Mouse (Mus musculus) gastrocnemius, adult 18-20 months (tissue): ENCODE data around the gene Gstp2. TPM values are rescaled to one million over a fixed set of nuclear protein-coding genes. Genes with fewer than 3 reads are reported as not detected.
"Not testable (repeated sequence)": the region's sequence is repeated elsewhere in the genome, so short reads cannot be mapped to it uniquely, and the experiment has no call there.

Source experiments
- DNase-seq: peaks from one replicate; pipeline ENCODE4 v3.0.0; 2021; ENCODE audit warnings: low spot score
- total RNA-seq, 2 experiments: library from RNA; stranded (reverse); gene quantifications; 2 replicates each; pipeline ENCODE4 v1.2.3; 2021

Gstp2 gene
- total RNA-seq, 2 experiments from 2014 or later = 206 to 226 TPM

DNA sequence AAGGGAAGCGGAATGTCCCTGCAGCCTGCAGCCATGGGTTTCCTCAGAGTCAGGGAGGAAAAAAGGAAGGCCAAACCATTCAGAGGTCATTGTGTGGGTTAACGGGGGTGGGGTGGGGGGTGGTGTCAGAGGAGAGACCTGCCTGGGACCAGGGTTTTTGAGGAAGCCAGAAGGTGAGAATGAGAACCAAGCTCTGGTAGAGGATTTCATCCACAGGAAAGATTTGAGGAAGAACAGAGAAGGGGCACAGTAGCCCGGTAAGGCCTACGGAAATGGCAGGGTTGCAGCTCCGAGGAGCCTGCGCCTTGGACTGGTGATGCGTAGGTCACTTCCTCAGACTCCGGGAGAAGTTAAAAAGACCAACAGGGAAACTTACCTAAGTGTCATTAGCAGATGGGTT, 24.9 kb upstream of the Gstp2 start:
- DNase-seq = no peak

DNA sequence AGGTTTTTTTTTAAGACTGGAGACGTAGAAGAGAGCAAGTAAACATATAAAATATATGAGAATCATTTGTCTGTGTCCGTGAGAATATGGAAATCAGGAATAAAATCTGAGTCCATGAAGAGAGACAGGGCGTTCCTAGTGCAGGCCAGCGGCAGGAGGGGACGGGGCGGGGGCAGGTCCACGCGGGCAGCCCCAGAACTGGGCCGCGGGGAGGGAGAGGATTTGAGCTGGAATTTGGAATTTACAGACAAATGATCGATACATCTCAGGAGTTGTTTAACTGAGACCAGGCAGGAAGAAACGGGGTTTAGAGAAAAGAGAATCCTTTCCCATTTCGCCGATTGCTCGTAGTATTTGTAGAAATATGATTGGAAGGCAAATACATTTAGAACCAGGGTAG, 24.5 kb upstream of the Gstp2 start:
- DNase-seq = no peak

DNA sequence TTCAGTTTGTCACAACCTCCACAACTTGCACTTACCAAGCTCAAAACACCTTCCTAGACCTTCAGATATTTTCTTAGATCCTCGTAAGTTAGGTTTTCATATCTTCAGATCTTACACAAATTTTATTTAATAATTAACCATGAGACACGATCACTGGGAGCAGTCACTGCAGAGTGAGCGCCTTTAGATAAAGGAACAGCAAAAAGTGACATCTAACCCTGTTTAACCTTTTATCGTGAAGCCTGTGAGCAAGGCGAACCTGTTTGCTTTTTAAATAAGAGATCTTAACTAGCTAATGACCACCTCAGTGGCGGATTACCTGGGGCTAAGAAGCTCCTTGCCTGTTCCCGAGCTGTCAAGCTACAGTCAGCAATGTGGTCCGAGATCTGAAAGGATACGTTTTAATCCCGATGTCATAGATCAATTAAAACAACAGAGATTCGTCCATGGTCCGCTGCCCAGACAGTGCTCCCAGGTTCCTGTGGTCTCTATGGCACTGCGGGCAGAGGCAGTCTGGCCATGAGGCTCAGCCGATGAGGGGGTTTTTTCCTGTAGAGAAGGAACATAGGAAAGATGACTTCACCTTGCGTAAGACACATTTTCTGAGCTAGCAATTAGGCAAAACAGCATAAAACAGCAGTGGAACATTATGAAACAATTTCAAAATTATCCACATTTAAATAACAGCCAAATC, 23.0 kb upstream of the Gstp2 start:
- DNase-seq = no peak

DNA sequence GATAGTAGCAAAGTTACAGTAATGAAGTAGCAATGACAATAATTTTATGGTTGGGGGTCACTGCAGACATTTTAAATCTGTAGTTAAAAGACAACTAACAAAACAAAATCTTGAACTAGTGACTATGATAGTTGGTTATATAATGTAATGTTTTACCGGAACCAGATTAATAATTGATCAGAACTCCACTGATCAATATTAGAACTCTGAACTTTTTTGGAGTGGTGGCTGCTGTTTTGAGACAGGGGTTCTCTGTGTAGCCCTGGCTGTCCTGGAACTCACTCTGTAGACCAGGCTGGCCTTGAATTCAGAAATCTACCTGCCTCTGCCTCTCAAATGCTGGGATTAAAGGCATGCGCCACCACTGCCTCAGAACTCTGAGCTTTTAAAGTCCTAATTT, 22.4 kb upstream of the Gstp2 start:
- not testable (repeated sequence) for DNase-seq

DNA sequence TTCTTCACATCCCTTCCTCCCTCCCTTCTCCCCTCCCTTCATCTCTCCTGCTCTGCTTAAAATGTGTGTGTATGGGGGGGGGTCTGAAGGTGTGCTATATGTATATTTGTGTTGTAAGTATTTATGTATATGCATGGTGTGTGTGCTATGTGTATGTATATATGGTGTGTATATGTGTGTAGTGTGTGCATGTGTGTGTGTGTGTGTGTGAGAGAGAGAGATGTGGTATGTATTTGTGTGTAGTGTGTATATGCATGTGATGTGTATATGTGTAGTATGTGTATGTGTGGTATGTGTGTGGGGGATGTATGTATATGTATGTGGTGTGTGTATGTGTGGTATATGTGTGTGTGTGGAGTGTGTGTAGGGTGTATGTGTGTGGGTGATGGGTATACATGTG, 21.1 kb upstream of the Gstp2 start:
- DNase-seq = no peak

DNA sequence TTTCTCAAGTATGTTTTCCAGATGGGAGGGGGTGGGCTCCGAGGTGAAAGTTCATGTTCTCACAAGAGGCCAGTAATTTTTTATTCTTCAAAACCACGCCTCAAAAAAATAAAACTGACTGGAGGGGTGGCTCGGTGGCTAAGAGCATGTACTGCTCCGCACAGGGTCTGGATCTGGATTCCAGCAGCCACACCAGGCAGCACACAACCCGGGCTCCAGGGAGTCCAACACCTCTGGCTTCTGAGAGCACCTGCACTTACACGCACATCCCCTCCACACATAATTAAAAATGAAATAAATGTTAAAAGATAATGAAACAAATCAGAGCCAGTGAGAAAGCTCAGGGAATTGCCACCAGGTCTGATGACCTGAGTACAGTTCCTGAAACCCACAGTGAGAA, 20.5 kb upstream of the Gstp2 start:
- no peak for DNase-seq

DNA sequence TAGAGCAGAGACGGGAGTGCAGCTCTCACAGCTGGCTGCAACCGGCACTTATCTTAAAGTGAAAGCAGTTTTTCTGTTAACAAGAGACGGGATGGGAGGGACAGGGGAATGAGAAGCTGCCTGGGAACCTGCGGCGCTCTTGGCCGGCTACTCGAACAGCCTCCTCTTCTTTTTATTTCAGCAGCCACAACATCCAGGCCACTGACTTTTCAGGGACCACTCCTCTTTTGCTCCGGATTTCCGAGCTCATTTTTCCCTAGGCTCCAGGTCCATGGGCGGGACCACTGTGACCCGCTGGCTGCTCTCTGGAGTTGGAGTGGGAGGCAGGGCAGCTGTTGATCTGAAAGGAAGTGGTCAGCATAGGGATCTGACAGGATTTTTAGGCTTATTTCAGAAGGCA, 18.7 kb upstream of the Gstp2 start:
- not testable (repeated sequence) for DNase-seq

DNA sequence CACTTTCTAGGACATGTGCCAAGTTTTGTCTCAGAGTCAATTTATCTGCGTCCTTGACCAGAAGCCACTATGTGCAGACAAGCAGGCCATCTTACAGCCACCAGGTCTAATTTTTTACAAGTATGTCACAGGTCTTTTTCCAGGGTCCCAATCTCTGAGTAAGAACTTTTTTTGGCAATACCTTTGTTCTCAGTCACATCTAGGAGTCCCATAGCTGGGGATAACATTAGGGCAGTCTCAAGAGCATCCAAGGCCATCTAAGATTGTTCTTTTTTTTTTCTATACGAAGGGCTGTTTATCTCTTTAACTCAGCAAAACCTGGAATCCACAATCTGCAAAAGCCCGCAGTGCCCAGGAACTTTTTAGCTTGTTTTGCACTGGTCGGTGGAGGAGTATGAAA, 17.5 kb upstream of the Gstp2 start:
- DNase-seq = not testable (repeated sequence)

DNA sequence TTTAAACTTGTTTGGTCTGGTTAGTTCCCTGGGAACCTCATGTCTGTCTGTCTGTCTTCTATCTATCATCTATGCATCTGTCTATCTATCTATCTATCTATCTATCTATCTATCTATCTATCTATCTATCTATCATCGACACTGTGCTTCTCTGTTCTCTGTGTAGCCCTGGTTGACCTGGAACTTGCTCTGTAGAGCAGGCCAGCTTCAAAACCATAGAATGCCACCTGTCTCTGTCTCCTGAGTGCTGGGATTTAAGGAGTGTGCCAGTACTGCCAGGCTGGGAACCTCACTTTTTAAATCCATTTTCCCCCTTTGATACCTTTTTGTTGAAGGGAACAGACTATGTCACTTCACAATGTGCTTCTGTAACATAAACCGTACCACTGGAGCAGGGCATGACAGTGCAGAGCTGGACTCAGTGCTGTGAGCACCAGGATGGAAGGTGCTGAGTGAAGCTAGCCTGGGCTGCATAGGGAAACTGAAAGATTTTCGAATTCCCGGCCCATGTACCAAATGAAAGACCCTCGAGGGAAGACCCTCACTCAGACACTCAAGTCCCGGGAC, 15.2 kb upstream of the Gstp2 start:
- no peak for DNase-seq

DNA sequence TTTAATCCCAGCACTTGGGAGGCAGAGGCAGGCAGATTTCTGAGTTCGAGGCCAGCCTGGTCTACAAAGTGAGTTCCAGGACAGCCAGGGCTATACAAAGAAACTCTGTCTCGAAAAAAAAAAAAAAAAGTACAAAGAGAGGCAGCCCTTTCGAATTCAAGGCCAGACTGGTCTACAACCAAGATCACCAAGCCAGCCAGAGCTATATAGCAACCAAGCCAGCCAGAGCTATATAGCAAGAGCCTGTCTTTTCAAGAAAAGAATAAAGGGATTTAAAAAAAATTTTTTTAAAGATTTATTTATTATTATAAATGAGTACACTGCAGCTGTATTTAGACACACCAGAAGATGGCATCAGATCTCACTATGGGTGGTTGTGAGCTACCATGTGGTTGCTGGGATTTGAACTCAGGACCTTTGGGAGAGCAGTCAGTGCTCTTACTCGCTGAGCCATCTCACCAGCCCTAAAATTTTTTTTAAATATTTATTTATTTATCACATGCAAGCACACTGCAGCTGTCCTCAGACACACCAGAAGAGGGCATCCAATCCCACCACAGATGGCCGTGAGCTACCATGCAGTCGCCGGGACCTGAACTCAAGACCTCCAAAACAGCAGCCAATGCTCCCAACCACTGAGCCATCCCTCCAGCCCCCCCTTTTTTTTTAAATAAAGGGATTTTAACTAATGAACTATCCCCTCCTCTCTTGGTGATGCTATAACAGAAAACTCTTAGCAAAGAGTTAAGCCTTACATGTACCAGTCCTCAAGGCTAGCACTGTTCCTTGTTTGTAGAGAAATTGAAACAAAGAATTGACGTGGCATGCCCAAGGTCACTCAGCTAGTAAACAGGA, 14.4 kb upstream of the Gstp2 start:
- DNase-seq = not testable (repeated sequence)

DNA sequence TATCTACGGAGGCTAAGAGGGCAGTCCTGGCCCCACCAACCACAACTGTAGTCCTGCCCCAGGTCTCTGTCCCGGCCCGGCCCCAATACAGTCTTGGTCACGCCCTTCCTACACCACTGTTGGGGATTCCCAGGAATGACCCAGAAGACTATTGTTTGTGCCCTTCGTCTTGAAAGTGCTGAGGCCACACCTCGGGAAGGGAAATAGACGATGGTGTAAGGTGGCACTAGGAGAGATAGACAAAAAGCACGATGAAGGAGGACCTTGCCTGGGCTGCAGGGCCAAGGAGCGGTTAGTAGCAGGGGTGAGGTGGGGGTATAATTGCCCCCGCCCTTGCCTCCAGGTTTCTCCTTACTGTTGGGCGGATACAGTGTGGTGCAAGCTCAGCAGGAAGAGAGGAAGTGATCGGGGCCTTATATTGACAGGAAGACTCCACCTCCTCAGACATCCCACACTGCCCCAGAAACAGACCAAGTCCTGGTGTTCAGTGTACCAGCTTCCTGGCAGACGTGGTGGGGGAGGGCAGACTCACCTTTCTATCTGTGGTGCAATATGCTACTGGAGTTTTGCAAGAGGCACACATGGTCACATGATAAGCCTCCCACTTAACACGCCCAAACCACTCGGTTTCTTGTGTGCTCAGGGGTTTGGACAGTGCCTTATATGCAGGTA, 13.4 kb upstream of the Gstp2 start, which contains the start of gene Gstp3:
Gene Gstp3 (minus strand): TSS at position 501 of the 672 bp plus-strand sequence.
- DNase-seq = no peak

DNA sequence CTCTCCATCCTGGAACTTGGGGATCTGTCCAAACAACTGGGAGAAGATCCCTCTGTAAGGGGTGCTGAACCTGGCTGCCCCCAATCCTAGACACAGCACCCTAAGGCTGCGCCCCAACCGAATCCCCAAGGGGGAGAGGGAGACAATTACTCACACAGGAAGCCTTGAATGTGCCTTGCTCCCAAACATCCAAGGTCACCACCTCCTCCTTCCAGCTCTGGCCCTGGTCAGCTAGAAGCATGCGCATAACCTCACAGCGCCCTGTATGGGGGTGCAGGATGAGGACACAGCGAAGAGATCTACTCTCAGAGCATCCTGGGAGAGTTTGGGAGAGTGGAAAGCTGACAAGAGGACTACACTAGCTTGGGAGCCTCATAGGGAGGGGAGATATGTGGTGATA, 12.8 kb upstream of the Gstp2 start:
- no peak for DNase-seq

DNA sequence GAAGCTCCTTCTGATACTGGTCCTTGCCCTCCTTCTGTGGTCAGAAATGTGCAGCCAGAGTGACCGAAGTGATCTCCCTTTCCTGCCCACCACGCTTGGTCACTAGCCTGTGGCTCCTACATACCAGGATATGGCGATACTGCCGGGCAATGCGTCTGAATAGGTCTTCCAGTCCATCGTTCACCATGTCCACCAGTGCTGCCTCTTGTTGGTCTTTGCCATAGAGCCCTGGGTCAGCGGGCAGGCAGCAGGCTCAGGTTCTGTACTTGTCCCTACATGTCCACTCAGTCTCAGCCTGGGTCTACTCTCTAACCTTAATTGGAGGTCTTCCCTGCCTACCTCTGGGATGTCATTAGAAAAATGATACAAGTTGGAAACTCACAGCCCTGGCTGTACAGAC, 12.1 kb upstream of the Gstp2 start:
- no peak for DNase-seq

DNA sequence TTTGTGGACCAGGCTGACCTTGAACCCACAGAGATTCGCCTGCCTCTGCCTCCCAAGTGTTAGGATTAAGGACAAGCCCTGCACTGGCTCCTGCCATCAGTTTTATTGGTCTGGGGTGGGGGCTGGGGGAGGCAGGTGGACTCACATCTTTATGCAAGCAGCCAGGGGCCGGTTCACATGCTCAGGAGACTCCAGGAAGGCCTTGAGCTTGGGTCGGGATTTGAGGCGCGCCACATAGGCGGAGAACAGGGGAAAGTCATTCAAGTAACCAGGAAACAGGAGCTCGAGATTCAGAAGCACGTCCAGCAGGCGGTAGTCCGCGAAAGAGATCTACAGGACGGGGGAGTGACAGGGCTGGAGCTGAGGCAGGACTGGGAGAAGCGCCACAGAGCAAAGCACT, 11.6 kb upstream of the Gstp2 start:
- no peak for DNase-seq

DNA sequence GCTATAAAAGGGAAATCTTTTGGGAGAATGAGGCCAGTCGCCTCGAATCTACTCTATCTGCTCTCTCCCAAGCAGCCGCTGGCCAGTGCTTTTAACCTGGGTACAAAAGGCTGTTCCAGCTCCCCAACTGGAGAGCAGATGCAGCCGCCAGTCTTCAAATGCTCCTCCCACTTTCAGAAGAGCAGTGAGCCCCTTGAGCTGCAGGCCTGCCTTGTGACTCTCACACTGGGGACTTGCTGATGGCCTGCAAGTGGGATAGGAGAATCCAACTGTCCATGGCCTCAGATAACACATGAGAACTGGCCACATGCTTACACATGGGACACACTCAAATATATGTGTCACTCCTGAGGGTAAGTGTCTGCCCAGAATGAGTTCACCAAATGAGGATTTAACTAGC, 10.9 kb upstream of the Gstp2 start:
- no peak for DNase-seq

DNA sequence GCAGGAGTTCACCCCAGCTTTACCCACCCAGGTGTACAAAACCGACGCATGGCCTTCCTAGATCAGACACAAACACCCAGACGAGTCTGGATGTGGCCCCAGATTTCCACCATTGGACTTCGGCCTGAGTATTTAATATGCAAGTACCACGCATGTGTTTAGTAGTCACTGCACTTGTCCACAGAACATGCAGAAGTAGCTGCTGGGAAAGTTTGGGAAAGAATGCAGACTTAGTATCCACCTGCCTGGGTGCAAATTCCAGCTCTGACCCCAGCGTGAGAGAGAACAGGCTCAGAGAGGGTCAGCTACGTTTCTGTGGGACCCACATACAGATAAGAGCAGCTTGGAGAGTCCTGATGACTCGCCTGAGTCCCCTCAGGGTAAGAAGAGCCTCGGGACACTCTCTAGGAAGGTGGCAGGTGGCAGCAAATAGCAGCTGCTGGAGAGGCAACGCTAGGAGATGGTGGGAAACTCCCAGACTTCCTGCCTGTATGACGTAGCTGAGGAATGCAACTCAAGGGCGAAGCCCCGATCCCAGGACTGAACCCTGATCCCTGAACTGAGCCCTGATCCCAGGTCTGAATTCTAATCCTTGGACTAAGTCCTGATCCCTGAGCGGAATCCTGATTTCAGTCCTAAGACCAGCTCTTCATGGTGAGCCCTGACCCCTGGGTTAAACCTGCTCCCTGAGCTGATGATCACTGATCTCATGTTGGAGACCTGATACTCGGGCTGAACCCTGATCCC, 10.3 kb upstream of the Gstp2 start:
- no peak for DNase-seq

DNA sequence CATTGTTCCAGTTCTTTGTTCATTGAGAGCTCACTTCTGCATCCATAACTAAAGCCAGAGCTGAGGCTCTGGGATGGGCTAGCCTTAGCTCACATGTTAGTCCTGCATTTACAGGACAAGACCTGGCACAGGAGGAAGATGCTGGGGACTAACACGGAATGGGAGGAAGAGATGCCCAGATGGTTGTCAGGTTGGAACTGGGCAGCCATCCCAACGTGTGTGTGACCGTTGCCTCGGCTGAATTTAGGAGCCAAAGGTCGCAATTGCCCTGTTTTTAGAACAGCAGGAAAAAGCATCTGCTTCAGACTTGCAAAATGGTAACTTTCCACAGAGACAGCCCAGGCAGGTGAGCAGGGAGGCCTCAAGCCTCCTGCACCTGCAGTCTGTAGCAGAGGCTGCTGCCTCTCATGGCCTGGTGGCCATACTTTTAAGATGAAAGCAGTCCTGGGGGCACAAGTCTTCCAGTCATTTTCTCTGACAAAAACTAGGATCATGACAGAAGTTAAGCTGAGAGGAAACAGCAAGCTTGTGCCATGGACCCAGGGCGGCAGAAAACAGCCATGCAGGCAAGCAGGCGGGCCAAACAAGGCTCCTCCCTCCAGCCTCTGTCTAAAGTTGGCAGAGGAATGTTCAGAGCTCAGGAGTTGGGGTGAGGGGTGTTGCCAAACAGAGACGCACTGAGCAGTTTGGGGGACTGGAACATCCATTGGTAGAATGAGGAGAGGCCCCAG, 9.6 kb upstream of the Gstp2 start:
- DNase-seq = no peak

DNA sequence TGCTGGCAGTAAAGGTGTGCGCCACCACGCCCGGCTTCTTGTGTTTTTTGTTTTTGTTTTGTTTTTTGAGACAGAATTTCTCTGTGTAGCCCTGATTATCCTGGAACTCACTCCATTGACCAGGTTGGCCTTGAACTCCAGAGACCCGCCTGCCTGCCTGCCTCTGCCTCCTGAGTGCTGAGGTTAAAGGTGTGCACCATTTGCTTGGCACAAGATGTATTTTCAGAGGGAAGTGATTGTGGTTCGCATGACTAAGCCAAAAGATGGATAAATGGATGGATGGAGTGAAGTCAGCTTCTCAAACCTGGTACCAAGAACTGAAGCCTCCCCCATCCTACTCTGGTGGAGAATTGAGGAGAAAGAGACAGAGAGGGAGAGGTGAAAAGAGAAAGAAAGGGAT, 8.8 kb upstream of the Gstp2 start:
- no peak for DNase-seq

DNA sequence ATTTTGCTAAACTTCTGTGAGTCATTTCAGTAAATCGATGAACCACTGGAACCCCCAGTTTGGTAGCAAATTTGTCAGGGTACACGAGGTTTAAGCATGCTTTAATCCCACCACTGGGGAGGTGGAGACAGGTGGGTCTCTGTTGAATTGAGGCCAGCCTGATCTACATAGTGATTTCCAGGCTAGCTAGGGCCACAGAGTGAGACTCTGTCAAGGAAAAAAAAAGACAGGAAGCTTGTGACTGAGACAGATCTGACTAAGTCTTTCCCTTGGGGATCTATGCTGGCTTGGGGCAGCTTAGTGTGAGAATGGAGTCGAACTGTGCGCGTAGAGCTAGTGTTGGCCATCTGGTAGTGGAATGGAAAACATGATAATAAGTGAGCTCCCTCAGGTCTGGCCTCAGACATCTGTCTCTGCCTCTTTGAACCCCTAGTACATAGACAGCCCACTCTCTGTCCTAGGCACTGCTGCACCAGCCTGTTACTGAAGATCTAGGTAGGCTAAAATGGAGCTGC, 6.8 kb upstream of the Gstp2 start:
- no peak for DNase-seq

DNA sequence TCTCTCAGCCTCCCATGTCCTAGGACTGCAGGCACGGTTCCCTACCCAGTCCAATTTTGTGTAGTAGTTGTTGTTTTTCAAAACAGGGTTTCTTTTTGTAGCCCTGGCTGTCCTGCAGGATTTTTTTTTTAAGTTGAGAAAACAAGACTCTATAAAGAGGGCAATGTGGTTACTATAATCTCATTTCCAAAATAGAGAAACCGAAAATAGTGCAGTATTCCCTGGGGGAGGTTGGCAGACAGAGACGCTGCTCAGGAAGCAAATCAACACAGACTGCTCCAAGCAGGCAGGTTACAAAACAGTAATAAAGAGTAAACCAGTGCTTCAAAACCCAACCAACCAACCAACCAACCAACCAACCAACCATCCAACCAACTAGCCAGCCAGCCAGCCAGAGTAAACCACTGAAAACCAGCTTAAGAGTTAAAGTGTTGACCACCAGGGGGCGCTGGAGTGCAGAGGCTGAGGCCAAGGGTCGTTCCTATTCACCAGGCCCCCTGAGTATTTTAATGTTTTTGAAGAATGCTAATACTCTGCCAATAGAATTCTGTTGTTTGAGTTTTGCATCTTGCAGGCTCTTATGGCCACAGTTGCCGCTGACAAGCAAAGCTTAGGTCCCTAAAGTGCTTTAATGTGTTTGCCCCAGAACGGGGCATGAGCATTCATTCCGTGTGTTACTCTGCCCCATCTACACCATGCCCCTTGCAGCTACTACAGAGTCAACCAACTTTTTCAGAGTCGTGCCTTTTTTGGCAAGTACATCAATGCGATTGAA, 6.1 kb upstream of the Gstp2 start:
- DNase-seq = peak; percentile 66
